In genomic region chr7:63858571-63859152, GRCm38 (mm10) we compare ENCODE assay signal across 8 mouse cellular contexts. TPM values are rescaled to one million over a fixed set of nuclear protein-coding genes. Genes with fewer than 3 reads are reported as not detected.
A peak's percentile ranks its signal among the peaks of the same experiment; 100 is the strongest.
DNase-seq lines count a peak whose midpoint lies in the region; ATAC-seq lines count a peak whose summit lies in the region.

No protein-coding gene starts in this region.

- peak; percentile 82 for ATAC-seq in heart, embryonic 15.5 days (replicated peaks; ENCODE audit: insufficient number of reproducible peaks, insufficient read depth, low FRiP score, low read depth)
- peak; percentile 72 for ATAC-seq in liver, embryonic 12.5 days
- ATAC-seq in stomach, embryonic 15.5 days (ENCODE audit: insufficient read depth, low FRiP score, low read depth): peak; percentile 70

- H3K9ac ChIP-seq in heart, embryonic 15.5 days: peak overlapping the region; percentile 48
- H3K9ac ChIP-seq in liver, embryonic 12.5 days: peak overlapping the region; percentile 47; the same call in 1 of the 2 replicates
- no peak overlapping the region for H3K9ac ChIP-seq in stomach, embryonic 15.5 days

- H3K27ac ChIP-seq in forebrain, embryonic 10.5 days: peak overlapping the region; percentile 81
- no peak overlapping the region for H3K27ac ChIP-seq in heart, embryonic 15.5 days
- no peak overlapping the region for H3K27ac ChIP-seq in liver, embryonic 12.5 days
- H3K27ac ChIP-seq in stomach, embryonic 15.5 days: no peak overlapping the region

- WGBS in forebrain, embryonic 10.5 days: 4% methylated on average over 22 of the region's 22 CpGs
- 4% methylated on average over 22 of the region's 22 CpGs for WGBS in heart, embryonic 15.5 days
- WGBS in liver, embryonic 12.5 days (ENCODE audit: insufficient replicate concordance): 4% methylated on average over 22 of the region's 22 CpGs
- WGBS in stomach, embryonic 15.5 days: 2% methylated on average over 22 of the region's 22 CpGs

- H3K4me3 ChIP-seq in forebrain, embryonic 10.5 days: peak overlapping the region; percentile 56
- peak overlapping the region; percentile 51 for H3K4me3 ChIP-seq in heart, embryonic 15.5 days
- H3K4me3 ChIP-seq in liver, embryonic 12.5 days: peak overlapping the region; percentile 37
- peak overlapping the region; percentile 39 for H3K4me3 ChIP-seq in stomach, embryonic 15.5 days (replicated peaks)

- peaks cover 8% of the 10 kb centered on the region for H3K4me1 ChIP-seq in forebrain, embryonic 10.5 days
- peaks cover 10% of the 10 kb centered on the region for H3K4me1 ChIP-seq in heart, embryonic 15.5 days (replicated peaks)
- peaks cover 12% of the 10 kb centered on the region for H3K4me1 ChIP-seq in liver, embryonic 12.5 days
- H3K4me1 ChIP-seq in stomach, embryonic 15.5 days: no peaks in the 10 kb centered on the region

- no peaks in the 10 kb centered on the region for H3K9me3 ChIP-seq in forebrain, embryonic 10.5 days
- no peaks in the 10 kb centered on the region for H3K9me3 ChIP-seq in heart, embryonic 15.5 days (replicated peaks)
- no peaks in the 10 kb centered on the region for H3K9me3 ChIP-seq in liver, embryonic 12.5 days (replicated peaks)
- no peaks in the 10 kb centered on the region for H3K9me3 ChIP-seq in stomach, embryonic 15.5 days

- no peaks in the 10 kb centered on the region for H3K36me3 ChIP-seq in forebrain, embryonic 10.5 days (replicated peaks)
- no peaks in the 10 kb centered on the region for H3K36me3 ChIP-seq in heart, embryonic 15.5 days
- H3K36me3 ChIP-seq in liver, embryonic 12.5 days: no peaks in the 10 kb centered on the region
- no peaks in the 10 kb centered on the region for H3K36me3 ChIP-seq in stomach, embryonic 15.5 days

- DNase-seq in B cell, adult 2 months: peak; percentile 88 to 90
- peak; percentile 42 for DNase-seq in brain, embryonic 18.5 days (ENCODE audit: low read depth, low spot score)
- DNase-seq in forebrain, embryonic 10.5 days (ENCODE audit: extremely low spot score, low spot score): peak; percentile 74
- DNase-seq in kidney, postnatal 14 days: peak; percentile 92
- peak; percentile 72 to 80 for DNase-seq in natural killer cell, adult 2 months (ENCODE audit: low spot score in 2 of 2)

- no peaks in the 10 kb centered on the region; the same call in 1 of the 2 replicates for H3K27me3 ChIP-seq in forebrain, embryonic 10.5 days (ENCODE audit: poor library complexity, severe bottlenecking)
- H3K27me3 ChIP-seq in heart, embryonic 15.5 days: no peaks in the 10 kb centered on the region
- H3K27me3 ChIP-seq in liver, embryonic 12.5 days (replicated peaks): 0 out of 2 replicates have a peak, but pooled peaks cover 15% of the 10 kb centered on the region
- H3K27me3 ChIP-seq in stomach, embryonic 15.5 days (replicated peaks): no peaks in the 10 kb centered on the region

- peak overlapping the region; percentile 76 for H3K4me2 ChIP-seq in heart, embryonic 15.5 days
- H3K4me2 ChIP-seq in liver, embryonic 12.5 days: peak overlapping the region; percentile 65
- H3K4me2 ChIP-seq in stomach, embryonic 15.5 days: peak overlapping the region; percentile 77

RNA-seq across cellular contexts. Expression of gene E030018B13Rik, which starts 58.0 kb away (rescaled TPM):
- polyA plus RNA-seq in forebrain, embryonic 10.5 days (2016; fragmentation: Nextera tagmentation; extraction: Ambion mirVana): 0.21 TPM in 1 of 2 replicates, not detected in the other
- polyA plus RNA-seq in heart, embryonic 15.5 days (2015; fragmentation: Nextera tagmentation; extraction: Ambion mirVana): 0.14 and 0.20 TPM in 2 replicates
- polyA plus RNA-seq in liver, embryonic 12.5 days (2016; fragmentation: Nextera tagmentation; extraction: Ambion mirVana): not detected in 2 replicates
- 0.17 TPM in 1 of 2 replicates, not detected in the other for polyA plus RNA-seq in stomach, embryonic 15.5 days (2015; fragmentation: Nextera tagmentation; extraction: Ambion mirVana)

Comparison
In these comparisons a context has a peak if more than half of its experiments do, and no peak if none do; other contexts are left out.
1. DNase-seq: peak in every context shown above with its lines; median percentile 92 in kidney, postnatal 14 days; 89 in B cell, adult 2 months; 76 in natural killer cell, adult 2 months; 74 in forebrain, embryonic 10.5 days; 42 in brain, embryonic 18.5 days.